Mouse (Mus musculus) small intestine, adult 2 months (tissue): ENCODE data around the gene Map6.

Experiments
- CTCF ChIP-seq: fragments of 200-500 bp; IDR thresholded peaks from 2 replicates; pipeline ENCODE4 v1.5.1; 2012; ENCODE audit warnings: low read depth, mild to moderate bottlenecking, control low read depth, inconsistent platforms, low read length, moderate library complexity, mixed read lengths; ENCODE audit not compliant: insufficient replicate concordance, insufficient read length; ENCODE audit errors: extremely low read depth
- POLR2A ChIP-seq: fragments of 200-500 bp; IDR thresholded peaks from 2 replicates; pipeline ENCODE4 v1.6.1; 2012; ENCODE audit warnings: low read depth, mild to moderate bottlenecking, control low read depth, inconsistent platforms, low read length, moderate library complexity

GRCm38 (mm10) chr7:99316207-99316606 lies 49.0 kb downstream of the Map6 start:
- no peak for TF ChIP-seq POLR2A
- no peak for TF ChIP-seq CTCF
